Mouse (Mus musculus) ES-E14 (cell line): ENCODE data around the gene Vwa1. TPM values are rescaled to one million over a fixed set of nuclear protein-coding genes. Genes with fewer than 3 reads are reported as not detected.
"Not testable (repeated sequence)": the region's sequence is repeated elsewhere in the genome, so short reads cannot be mapped to it uniquely, and the experiment has no call there.

Experiments used
- DNase-seq: peaks from one replicate; pipeline ENCODE4 v3.0.0-alpha.2; 2013; ENCODE audit warnings: low read depth, low spot score
- H3K27ac ChIP-seq: 2 replicates; pipeline ENCODE4 v1.5.1; 2012; ENCODE audit warnings: low read depth, mild to moderate bottlenecking, low read length, moderate library complexity, mixed read lengths; ENCODE audit not compliant: poor library complexity, insufficient read depth, severe bottlenecking
- H3K36me3 ChIP-seq: 2 replicates; pipeline ENCODE4 v1.6.1; 2012; ENCODE audit warnings: mild to moderate bottlenecking, low read length, moderate library complexity, mixed read lengths; ENCODE audit not compliant: control insufficient read depth, poor library complexity, insufficient read depth, severe bottlenecking
- H3K4me1 ChIP-seq, 2 experiments: fragments of 150-350 bp in 1 of 2; sonication (generic) in 1 of 2; 2 replicates each; pipeline ENCODE4 v1.6.1; 2012; ENCODE audit warnings: low read length in 2 of 2, mild to moderate bottlenecking in 1 of 2, mixed read lengths in 1 of 2; ENCODE audit not compliant: control insufficient read depth in 2 of 2, insufficient read depth in 2 of 2, poor library complexity in 1 of 2
- H3K4me3 ChIP-seq, 2 experiments: fragments of 150-350 bp in 1 of 2; sonication (generic) in 1 of 2; 2 replicates each; pipeline ENCODE4 v1.5.1; 2012; ENCODE audit warnings: low read length in 2 of 2, low read depth in 1 of 2, mild to moderate bottlenecking in 1 of 2, mixed read lengths in 1 of 2; ENCODE audit not compliant: insufficient read depth in 1 of 2, poor library complexity in 1 of 2, severe bottlenecking in 1 of 2
- H3K9ac ChIP-seq: 2 replicates; pipeline ENCODE4 v1.6.1; 2012; ENCODE audit warnings: low read depth, mild to moderate bottlenecking, low read length, mixed read lengths; ENCODE audit not compliant: poor library complexity, insufficient read depth, severe bottlenecking
- H3K9me3 ChIP-seq: fragments of 150-350 bp; sonication (generic); 2 replicates; pipeline ENCODE4 v1.6.1; 2012; ENCODE audit warnings: low read depth, mild to moderate bottlenecking, low read length; ENCODE audit not compliant: control insufficient read depth, insufficient read depth
- CHD2 ChIP-seq: IDR thresholded peaks from 2 replicates; pipeline ENCODE4 v1.6.1; 2014; ENCODE audit warnings: mild to moderate bottlenecking, low read depth, low read length, inconsistent platforms
- HCFC1 ChIP-seq: IDR thresholded peaks from 2 replicates; pipeline ENCODE4 v1.6.1; 2012; ENCODE audit warnings: low read length, inconsistent platforms, borderline replicate concordance; ENCODE audit not compliant: insufficient read depth
- MAFK ChIP-seq: IDR thresholded peaks from 2 replicates; pipeline ENCODE4 v1.6.1; 2014; ENCODE audit warnings: mild to moderate bottlenecking, low read depth, low read length, inconsistent platforms; ENCODE audit not compliant: insufficient read depth
- ZC3H11A ChIP-seq: IDR thresholded peaks from 2 replicates; pipeline ENCODE4 v1.6.1; 2012; ENCODE audit warnings: low read depth, mild to moderate bottlenecking, inconsistent platforms, low read length, borderline replicate concordance
- ZNF384 ChIP-seq: IDR thresholded peaks from 2 replicates; pipeline ENCODE4 v1.6.1; 2012; ENCODE audit warnings: low read depth, low read length, inconsistent platforms
- in situ Hi-C, 2 experiments: fragments of 600-800 bp; cut with MboI; formaldehyde crosslinking; loops; one replicate each; pipeline ENCODE4 v1.15.1; 2025; ENCODE audit warnings: low sequenced_read_pairs in 2 of 2, inconsistent platforms in 1 of 2; ENCODE audit not compliant: unreplicated experiment in 2 of 2
- total RNA-seq: library from RNA; depleted of rRNA; stranded (reverse); fragments of 300-350 nt; gene quantifications from 2 replicates; pipeline ENCODE4 v1.2.3, GENCODE M21; 2012

The Vwa1 gene
- total RNA-seq, 1 experiment = 4.6 TPM

DNA sequence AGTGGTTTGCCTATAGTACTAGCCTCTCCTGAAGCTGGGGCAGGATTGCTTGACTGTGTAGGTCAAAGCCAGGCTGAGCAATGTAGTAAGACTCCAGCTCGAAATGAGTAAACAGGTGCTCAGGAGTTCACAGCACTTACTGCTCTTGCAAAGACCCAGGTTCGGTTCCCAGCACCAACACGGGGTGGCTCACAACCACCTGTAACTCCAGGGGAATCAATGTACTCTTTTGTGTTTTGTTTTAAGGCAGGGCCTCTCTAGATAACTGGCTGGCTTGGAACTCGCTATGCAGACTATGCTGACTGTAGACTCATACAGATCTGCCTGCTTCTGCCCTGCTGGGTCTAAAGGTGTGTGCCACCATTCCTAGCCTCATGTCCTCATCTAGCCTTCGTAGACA, 31.8 kb downstream of the Vwa1 start:
- Histone ChIP-seq H3K9ac (no peak overlapping the region), H3K36me3 (peaks cover 49% of the 10 kb centered on the region), H3K4me3 (no peak overlapping the region), H3K9me3 (no peaks in the 10 kb centered on the region), H3K27ac (no peak overlapping the region), H3K4me1 (peaks cover 0 to 10% of the 10 kb centered on the region in 2 experiments; a peak in 2 of 4 replicates)
- in situ Hi-C loops = no loop called here
- DNase-seq = no peak
- TF ChIP-seq HCFC1 (no peak), ZNF384 (no peak), MAFK (no peak), CHD2 (no peak), ZC3H11A (no peak)

DNA sequence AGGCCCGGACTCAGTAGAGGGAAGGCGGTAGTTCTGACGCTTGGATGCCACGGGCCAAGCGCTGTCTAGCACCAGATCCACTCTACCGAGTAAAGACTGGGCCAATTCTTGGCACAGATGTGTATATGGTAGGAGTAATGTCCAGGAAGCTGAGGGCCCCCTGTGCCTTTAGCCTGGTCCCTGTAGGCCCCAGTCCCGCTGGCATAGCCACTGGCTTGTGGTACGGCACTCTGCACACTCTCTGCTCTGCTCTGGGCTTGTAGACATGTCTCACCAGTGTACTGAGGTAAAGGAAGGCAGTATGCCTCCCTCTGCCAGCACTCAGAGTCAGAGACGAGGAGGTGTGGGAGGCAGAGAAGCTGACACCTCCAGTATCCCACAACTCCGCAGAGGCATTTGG, 33.8 kb downstream of the Vwa1 start:
- DNase-seq, H3K9ac ChIP-seq, H3K27ac ChIP-seq, in situ Hi-C loops, H3K9me3 ChIP-seq, H3K4me3 ChIP-seq: not testable (repeated sequence)
- Histone ChIP-seq H3K4me1 (peaks cover 0 to 13% of the 10 kb centered on the region in 2 experiments; a peak in 2 of 4 replicates), H3K36me3 (peaks cover 33% of the 10 kb centered on the region)

DNA sequence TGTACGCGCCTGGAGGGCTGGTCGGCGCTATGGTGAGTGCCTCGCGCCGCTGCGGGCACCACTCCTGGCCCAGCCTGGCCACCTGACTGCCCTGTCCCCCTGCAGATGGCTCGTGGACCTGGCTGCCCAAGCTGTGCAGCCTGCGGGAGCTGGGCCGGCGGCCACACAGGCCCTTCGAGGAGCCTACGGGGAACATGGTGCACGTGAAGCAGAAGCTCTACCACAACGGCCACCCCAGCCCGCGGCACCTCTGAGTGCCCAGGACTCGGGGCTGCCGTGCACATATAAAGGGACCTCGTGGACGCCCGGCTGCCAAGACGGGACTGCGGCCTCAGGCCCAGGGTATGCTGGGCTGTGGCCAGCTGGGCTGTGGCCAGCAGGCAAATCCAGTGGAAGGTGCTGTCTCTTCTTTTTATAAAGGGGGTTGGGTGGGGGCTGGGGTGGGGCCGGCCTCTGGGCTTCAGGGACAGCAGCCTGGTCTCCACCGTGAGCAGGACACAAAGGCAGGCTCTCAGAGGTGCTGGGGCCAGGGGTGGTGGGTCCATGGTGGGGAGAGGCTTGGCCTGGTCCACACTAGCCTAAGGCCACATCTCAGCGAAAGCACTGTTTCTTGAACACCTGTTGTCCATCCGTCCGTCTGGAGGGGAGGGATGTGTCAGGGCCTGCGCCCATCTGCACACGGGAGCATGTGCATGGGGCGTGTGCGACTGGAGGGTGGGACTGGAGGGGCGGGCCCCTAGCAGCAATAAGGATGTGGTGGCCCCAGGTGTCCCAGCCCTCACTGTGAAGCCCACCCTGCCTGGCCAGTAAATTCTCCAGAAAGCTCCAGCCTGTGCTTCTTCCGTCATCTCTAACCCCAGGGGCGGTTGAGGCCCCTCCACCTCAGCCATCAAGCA, 34.5 kb downstream of the Vwa1 start:
- no peak for TF ChIP-seq ZNF384
- no peak for TF ChIP-seq ZC3H11A
- no peak for TF ChIP-seq HCFC1
- TF ChIP-seq CHD2 = no peak
- no peak for TF ChIP-seq MAFK
- Histone ChIP-seq H3K27ac (no peak overlapping the region), H3K4me3 (peak overlapping the region; percentile 30 to 60; a peak in 3 of 4 replicates), H3K36me3 (peaks cover 27% of the 10 kb centered on the region), H3K9me3 (no peaks in the 10 kb centered on the region), H3K4me1 (peaks cover 0 to 17% of the 10 kb centered on the region in 2 experiments; a peak in 2 of 4 replicates), H3K9ac (no peak overlapping the region)
- in situ Hi-C loops = no loop called here
- no peak for DNase-seq

DNA sequence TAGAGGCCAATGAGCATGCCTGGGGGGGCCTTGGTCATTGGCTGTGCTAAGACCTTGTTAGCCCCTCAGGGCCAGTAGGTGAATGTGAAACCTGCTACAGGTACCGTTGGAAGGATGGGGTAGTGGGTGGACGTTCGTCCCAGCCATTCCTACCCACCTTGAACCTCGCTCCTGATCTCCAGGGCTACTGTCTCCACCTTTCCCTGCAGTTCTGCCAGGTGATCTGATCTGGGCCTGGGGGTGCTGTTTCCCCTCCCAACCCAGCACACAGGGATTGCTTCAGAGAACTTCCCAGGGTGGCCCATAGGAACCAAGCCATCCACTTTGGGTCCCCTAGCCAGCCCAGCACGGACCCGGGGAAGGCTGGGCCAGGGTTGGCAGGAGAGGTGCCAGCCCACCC, 35.3 kb downstream of the Vwa1 start:
- DNase-seq = no peak
- Histone ChIP-seq H3K9me3 (no peaks in the 10 kb centered on the region), H3K4me3 (no peak overlapping the region; a peak in 1 of 4 replicates), H3K36me3 (peaks cover 21% of the 10 kb centered on the region), H3K27ac (no peak overlapping the region), H3K9ac (no peak overlapping the region), H3K4me1 (peaks cover 0 to 18% of the 10 kb centered on the region in 2 experiments; a peak in 2 of 4 replicates)
- in situ Hi-C loops = no loop called here
- TF ChIP-seq HCFC1 (no peak), CHD2 (no peak), MAFK (no peak), ZC3H11A (no peak), ZNF384 (no peak)
